Mouse (Mus musculus) heart, embryonic 14.5 days (tissue): ENCODE measurements around the gene Glt1d1. TPM values are rescaled to one million over a fixed set of nuclear protein-coding genes. Genes with fewer than 3 reads are reported as not detected.

Experiments
- ATAC-seq: fragments of 200-750 bp; cut with Nextera tagmentation; 2 replicates; pipeline ENCODE4 v1.8.0; 2017; ENCODE audit warnings: low read depth, moderate TSS enrichment; ENCODE audit not compliant: insufficient number of reproducible peaks, insufficient read depth, low FRiP score
- H3K27ac ChIP-seq, 2 experiments: fragments of 200-500 bp in 1 of 2; fragments of 300-500 bp in 1 of 2; sonication (generic) in 1 of 2; replicated peaks in 1 of 2; 2 replicates each; pipeline ENCODE4 v1.5.1; 2012 to 2014; ENCODE audit warnings: low read depth in 2 of 2, low read length in 2 of 2, control low read depth in 1 of 2, mild to moderate bottlenecking in 1 of 2, mixed read lengths in 1 of 2; ENCODE audit not compliant: control insufficient read depth in 1 of 2, insufficient read depth in 1 of 2
- H3K27me3 ChIP-seq: fragments of 300-500 bp; sonication (generic); 2 replicates; pipeline ENCODE4 v1.6.1; 2014; ENCODE audit warnings: mild to moderate bottlenecking, low read length, control low read depth; ENCODE audit not compliant: control insufficient read depth, insufficient read depth
- H3K36me3 ChIP-seq: fragments of 300-500 bp; sonication (generic); 2 replicates; pipeline ENCODE4 v1.6.1; 2014; ENCODE audit warnings: mild to moderate bottlenecking, control low read depth, low read length, mixed read lengths; ENCODE audit not compliant: control insufficient read depth, insufficient read depth
- H3K4me1 ChIP-seq, 2 experiments: fragments of 200-500 bp in 1 of 2; fragments of 300-500 bp in 1 of 2; sonication (generic) in 1 of 2; 2 replicates each; pipeline ENCODE4 v1.6.1; 2012 to 2014; ENCODE audit warnings: low read length in 2 of 2, control low read depth in 1 of 2, mixed read lengths in 1 of 2; ENCODE audit not compliant: control insufficient read depth in 2 of 2, insufficient read depth in 2 of 2
- H3K4me2 ChIP-seq: fragments of 300-500 bp; sonication (generic); 2 replicates; pipeline ENCODE4 v1.6.1; 2014; ENCODE audit warnings: mild to moderate bottlenecking, low read length
- H3K4me3 ChIP-seq, 2 experiments: fragments of 200-500 bp in 1 of 2; fragments of 300-500 bp in 1 of 2; sonication (generic) in 1 of 2; 2 replicates each; pipeline ENCODE4 v1.5.1; 2012 to 2014; ENCODE audit warnings: low read length in 2 of 2, mild to moderate bottlenecking in 2 of 2, control low read depth in 1 of 2, low read depth in 1 of 2, moderate library complexity in 1 of 2; ENCODE audit not compliant: control insufficient read depth in 1 of 2, insufficient read depth in 1 of 2
- H3K9ac ChIP-seq: fragments of 300-500 bp; sonication (generic); 2 replicates; pipeline ENCODE4 v1.6.1; 2014; ENCODE audit warnings: mild to moderate bottlenecking, low read length
- H3K9me3 ChIP-seq: fragments of 300-500 bp; sonication (generic); 2 replicates; pipeline ENCODE4 v1.6.1; 2016; ENCODE audit warnings: low read length, control low read depth; ENCODE audit not compliant: control insufficient read depth
- WGBS: fragments of 180-500 bp; shearing (Covaris S2); extraction: QIAGEN DNeasy Blood & Tissue Kit; methylation state at CpG from one replicate; pipeline ENCODE4 v1.1.7; 2014; 5-methylcytosine and 5-hydroxymethylcytosine counted together
- polyA plus RNA-seq: library from polyadenylated mRNA; unstranded; fragments of >200 nt; fragmentation: Nextera tagmentation; extraction: Ambion mirVana; gene quantifications from 2 replicates; pipeline ENCODE4 v1.2.1, GENCODE M21; 2014

The Glt1d1 gene
- not detected in 2 replicates for polyA plus RNA-seq

DNA sequence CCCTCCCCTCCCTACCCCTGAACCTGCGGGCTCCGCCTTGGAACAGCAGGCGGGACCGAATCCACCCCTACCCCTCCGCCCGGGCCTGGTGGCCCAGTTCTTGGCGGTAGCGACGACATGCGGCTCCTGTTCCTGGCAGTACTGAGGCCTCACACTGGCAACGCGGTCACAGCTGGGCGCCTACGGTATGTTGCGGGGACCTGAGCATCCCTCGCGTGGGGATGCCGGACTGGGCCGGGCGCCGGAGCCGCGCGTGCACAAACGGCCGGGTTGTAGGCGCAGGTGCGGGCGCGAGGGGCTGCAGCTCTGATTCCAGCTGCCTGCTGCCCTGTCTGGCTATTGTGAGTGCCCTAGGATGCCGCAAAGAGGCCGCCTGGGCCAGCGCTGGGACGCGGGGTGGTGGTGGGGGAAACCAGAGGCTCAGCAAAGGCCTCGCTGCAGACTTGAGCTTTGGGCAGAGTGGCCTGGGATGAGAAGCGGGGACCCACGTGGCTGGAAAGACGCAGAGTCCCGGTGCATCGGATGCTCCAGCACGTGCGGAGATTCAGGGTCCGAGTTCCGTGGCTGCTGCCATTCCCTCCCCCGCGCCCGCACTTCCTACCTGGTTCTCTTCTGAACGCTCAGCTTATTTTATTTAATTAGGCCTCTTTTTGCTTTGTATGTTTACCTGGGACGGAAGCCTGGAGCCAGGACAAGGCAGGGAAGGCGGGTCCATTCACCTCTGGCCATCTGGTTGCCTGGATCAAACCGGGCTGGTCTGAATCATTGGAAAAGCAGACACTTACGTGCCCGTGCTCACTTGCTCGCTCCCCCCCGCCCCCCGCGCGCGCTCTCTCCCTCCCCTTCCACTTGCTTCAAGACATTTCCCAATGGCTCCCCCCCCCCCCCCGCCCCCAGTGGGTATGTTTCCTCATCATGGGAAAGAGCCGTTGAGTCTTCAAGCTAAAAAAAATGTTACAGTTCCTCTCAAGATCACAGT, at the start of gene Glt1d1, which contains the start of gene Slc15a4:
TSS of gene Glt1d1 (plus strand) at position 96 of the 979 bp plus-strand sequence.
TSS of gene Slc15a4 (minus strand) at position 731 of the 979 bp plus-strand sequence.
- peak within 1 kb of the TSS; percentile 41; the same call in 1 of the 2 replicates for H3K9ac ChIP-seq
- no peaks in the 10 kb centered on the region for H3K36me3 ChIP-seq
- peaks cover 36% of the 10 kb centered on the region for H3K27me3 ChIP-seq
- H3K4me2 ChIP-seq = peak within 1 kb of the TSS; percentile 71
- H3K4me1 ChIP-seq = peaks cover 3 to 7% of the 10 kb centered on the region in 2 experiments; a peak in 3 of 4 replicates
- peak within 1 kb of the TSS; percentile 36 to 39 for H3K4me3 ChIP-seq
- ATAC-seq = no peak
- WGBS = under 1% methylated on average over 57 of the region's 62 CpGs
- no peak within 1 kb of the TSS for H3K27ac ChIP-seq
- no peaks in the 10 kb centered on the region for H3K9me3 ChIP-seq

DNA sequence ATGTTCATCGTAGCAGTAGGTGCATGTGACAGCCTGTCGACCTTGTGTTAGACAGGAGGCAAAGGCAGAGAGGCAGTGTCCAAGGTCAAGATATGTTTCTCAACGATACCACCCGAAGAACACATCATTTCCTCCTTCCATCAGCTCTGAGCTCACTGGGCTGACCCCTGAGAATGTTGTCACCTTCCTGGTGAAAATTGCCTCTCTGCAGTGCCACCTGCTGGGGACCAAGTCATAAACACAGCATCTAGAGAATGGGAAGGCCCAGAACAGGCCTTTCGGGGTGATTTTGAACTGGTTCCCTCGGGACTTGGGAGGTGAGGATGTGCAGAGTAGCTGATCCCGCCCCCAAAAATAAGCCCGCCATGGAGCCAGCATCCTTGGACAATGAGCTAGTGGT, 48.4 kb upstream of the Glt1d1 start:
- no peaks in the 10 kb centered on the region for H3K4me1 ChIP-seq
- H3K9me3 ChIP-seq = no peaks in the 10 kb centered on the region
- no peak overlapping the region for H3K4me2 ChIP-seq
- no peak overlapping the region for H3K27ac ChIP-seq
- no peaks in the 10 kb centered on the region for H3K27me3 ChIP-seq
- 77% methylated on average over 8 of the region's 8 CpGs for WGBS
- no peak overlapping the region for H3K4me3 ChIP-seq
- no peak overlapping the region for H3K9ac ChIP-seq
- no peak for ATAC-seq
- no peaks in the 10 kb centered on the region for H3K36me3 ChIP-seq

DNA sequence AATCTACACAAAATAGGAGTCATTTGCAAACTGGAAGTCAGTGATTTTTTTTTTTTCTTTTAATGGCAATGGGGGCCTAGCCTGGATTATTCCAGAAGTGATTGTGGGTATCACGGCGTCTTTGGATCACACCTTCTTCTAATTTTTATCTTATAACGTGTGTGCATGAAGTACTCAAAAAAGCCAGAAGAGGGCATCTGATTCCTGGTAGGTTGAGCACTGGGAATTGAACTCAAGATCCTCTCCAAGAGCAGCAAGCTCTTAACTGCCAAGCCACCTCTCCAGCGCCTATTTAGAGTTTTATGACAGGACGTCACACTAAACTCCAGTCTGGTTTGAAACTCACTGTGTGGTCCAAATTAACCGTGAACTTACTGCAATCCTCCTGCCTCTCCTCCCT, 44.2 kb upstream of the Glt1d1 start:
- no peak for ATAC-seq
- no peak overlapping the region for H3K27ac ChIP-seq
- no peak overlapping the region for H3K4me2 ChIP-seq
- WGBS = 70% methylated on average over 6 of the region's 6 CpGs
- peaks cover 25% of the 10 kb centered on the region for H3K36me3 ChIP-seq
- no peak overlapping the region for H3K9ac ChIP-seq
- H3K4me1 ChIP-seq = no peaks in the 10 kb centered on the region
- no peaks in the 10 kb centered on the region for H3K27me3 ChIP-seq
- H3K4me3 ChIP-seq = no peak overlapping the region
- no peaks in the 10 kb centered on the region for H3K9me3 ChIP-seq

DNA sequence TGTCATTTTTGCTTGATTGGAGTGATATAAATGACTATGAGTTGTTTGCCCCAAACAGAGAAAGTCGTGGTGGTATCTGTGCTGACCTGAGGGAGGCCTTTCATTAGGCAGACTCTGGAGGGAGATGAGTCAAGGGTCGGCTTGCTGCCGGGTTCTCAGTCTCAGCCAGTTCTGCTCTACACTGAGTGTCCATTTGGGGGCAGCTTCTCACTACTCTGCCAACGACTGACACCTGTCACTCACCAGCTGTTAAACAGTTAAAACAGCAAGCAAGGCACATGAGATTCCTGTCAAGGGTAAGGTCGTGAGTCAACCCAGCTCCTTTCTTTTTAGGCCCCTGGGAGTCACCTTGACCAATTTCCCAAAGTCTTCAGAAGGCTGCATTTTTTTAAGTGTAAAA, 39.7 kb upstream of the Glt1d1 start:
- Histone ChIP-seq H3K9ac (no peak overlapping the region), H3K4me1 (no peaks in the 10 kb centered on the region), H3K36me3 (peaks cover 71% of the 10 kb centered on the region), H3K9me3 (no peaks in the 10 kb centered on the region), H3K27ac (no peak overlapping the region), H3K4me2 (no peak overlapping the region), H3K4me3 (no peak overlapping the region), H3K27me3 (no peaks in the 10 kb centered on the region)
- WGBS = 64% methylated on average over 5 of the region's 5 CpGs
- ATAC-seq = no peak

GRCm38 (mm10) chr5:127592854-127593253, 39.2 kb upstream of the Glt1d1 start:
- H3K9me3 ChIP-seq = no peaks in the 10 kb centered on the region
- no peaks in the 10 kb centered on the region for H3K27me3 ChIP-seq
- no peak overlapping the region for H3K4me3 ChIP-seq
- H3K27ac ChIP-seq = no peak overlapping the region
- peaks cover 75% of the 10 kb centered on the region for H3K36me3 ChIP-seq
- ATAC-seq = no peak
- H3K9ac ChIP-seq = no peak overlapping the region
- H3K4me1 ChIP-seq = no peaks in the 10 kb centered on the region
- 78% methylated on average over 6 of the region's 6 CpGs for WGBS
- H3K4me2 ChIP-seq = no peak overlapping the region

GRCm38 (mm10) chr5:127595676-127596075, 36.4 kb upstream of the Glt1d1 start:
- no peak for ATAC-seq
- H3K4me1 ChIP-seq = no peaks in the 10 kb centered on the region
- no peak overlapping the region for H3K4me2 ChIP-seq
- no peak overlapping the region for H3K27ac ChIP-seq
- H3K36me3 ChIP-seq = peaks cover 93% of the 10 kb centered on the region
- no peaks in the 10 kb centered on the region for H3K27me3 ChIP-seq
- 87% methylated on average over 3 of the region's 3 CpGs for WGBS
- no peak overlapping the region for H3K4me3 ChIP-seq
- no peaks in the 10 kb centered on the region for H3K9me3 ChIP-seq
- no peak overlapping the region for H3K9ac ChIP-seq

DNA sequence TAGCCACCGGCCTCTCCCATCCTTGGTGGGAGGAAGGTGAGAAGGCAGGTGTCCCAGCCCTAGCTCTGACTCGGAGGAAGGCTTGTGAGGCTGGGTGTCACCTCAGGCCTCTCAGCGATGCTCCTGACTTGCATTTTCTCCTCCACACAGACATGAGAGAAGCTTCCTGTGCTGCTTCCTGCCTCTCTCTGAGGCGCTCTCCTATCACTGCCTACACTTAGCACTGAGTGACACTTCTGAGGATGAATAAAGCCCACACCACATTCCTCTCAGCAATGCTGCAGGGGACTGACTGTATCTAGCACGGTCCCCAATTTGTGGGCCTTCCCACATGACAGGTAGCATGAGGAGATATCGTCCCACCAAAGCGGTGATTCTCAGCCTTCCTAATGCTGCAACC, 35.2 kb upstream of the Glt1d1 start:
- Histone ChIP-seq H3K9ac (no peak overlapping the region), H3K36me3 (peaks cover 100% of the 10 kb centered on the region), H3K4me3 (no peak overlapping the region), H3K27me3 (no peaks in the 10 kb centered on the region), H3K4me1 (no peaks in the 10 kb centered on the region), H3K27ac (no peak overlapping the region), H3K4me2 (no peak overlapping the region), H3K9me3 (no peaks in the 10 kb centered on the region)
- WGBS = 80% methylated on average over 7 of the region's 7 CpGs
- no peak for ATAC-seq
